Mouse (Mus musculus): ENCODE data around the gene Foxo4. TPM values are rescaled to one million over a fixed set of nuclear protein-coding genes. Genes with fewer than 3 reads are reported as not detected.

The Foxo4 gene
- polyA plus RNA-seq, 1 experiment = 28.9 TPM

- Histone ChIP-seq H3K4me1 (ENCODE audit: control insufficient read depth, insufficient read depth, insufficient read length) (no peaks in the 10 kb centered on the region), H3K36me3 (ENCODE audit: control insufficient read depth, insufficient read depth, low read length) (no peaks in the 10 kb centered on the region), H3K27ac (ENCODE audit: insufficient read depth, low read length) (no peak overlapping the region), H3K27me3 (ENCODE audit: control insufficient read depth, insufficient read depth, low read length) (no peaks in the 10 kb centered on the region), H3K4me3 (ENCODE audit: extremely low read depth, insufficient read depth, insufficient read length) (no peak overlapping the region)
- 77% methylated on average over 2 of the region's 2 CpGs for WGBS
- no peak for TF ChIP-seq CTCF (IDR thresholded peaks at IDR 0.05; ENCODE audit: extremely low read depth, insufficient read depth, insufficient read length, insufficient replicate concordance)
- TF ChIP-seq POLR2A (IDR thresholded peaks at IDR 0.05; ENCODE audit: low read depth, low read length) = no peak
- no peak for DNase-seq (ENCODE audit: low read depth in 1 of 2, low spot score in 2 of 2)
Measured at GRCm38 (mm10) chrX:101304646-101305045, 50.3 kb downstream of the Foxo4 start.

GRCm38 (mm10) chrX:101309299-101309698, 55.0 kb downstream of the Foxo4 start:
- Histone ChIP-seq H3K27me3 (ENCODE audit: control insufficient read depth, insufficient read depth, low read length) (no peaks in the 10 kb centered on the region), H3K27ac (ENCODE audit: insufficient read depth, low read length) (no peak overlapping the region), H3K4me1 (ENCODE audit: control insufficient read depth, insufficient read depth, insufficient read length) (no peaks in the 10 kb centered on the region), H3K4me3 (ENCODE audit: extremely low read depth, insufficient read depth, insufficient read length) (no peak overlapping the region), H3K36me3 (ENCODE audit: control insufficient read depth, insufficient read depth, low read length) (no peaks in the 10 kb centered on the region)
- 91% methylated on average over 5 of the region's 5 CpGs for WGBS
- TF ChIP-seq CTCF (IDR thresholded peaks at IDR 0.05; ENCODE audit: extremely low read depth, insufficient read depth, insufficient read length, insufficient replicate concordance) (no peak), POLR2A (IDR thresholded peaks at IDR 0.05; ENCODE audit: low read depth, low read length) (no peak)
- DNase-seq (ENCODE audit: low read depth in 1 of 2, low spot score in 2 of 2) = no peak

Other genes starting within 250 kb of the Foxo4 start
- not detected in 2 replicates for gene Tex11, start 194.9 kb upstream of the Foxo4 start, polyA plus RNA-seq (2012; rRNA removed)
- 2.1 and 2.6 TPM in 2 replicates for gene Slc7a3, start 168.5 kb upstream of the Foxo4 start, polyA plus RNA-seq (2012; rRNA removed)
- 7.7 and 11.9 TPM in 2 replicates for gene Snx12, start 32.0 kb upstream of the Foxo4 start, polyA plus RNA-seq (2012; rRNA removed)
- 0.65 and 0.99 TPM in 2 replicates for gene Gm614, start 9.5 kb downstream of the Foxo4 start, polyA plus RNA-seq (2012; rRNA removed)
- gene Il2rg, start 13.7 kb downstream of the Foxo4 start, polyA plus RNA-seq (2012; rRNA removed) = 171 and 180 TPM in 2 replicates
- not detected in 2 replicates for gene Gm20489, start 14.5 kb downstream of the Foxo4 start, polyA plus RNA-seq (2012; rRNA removed)
- gene Med12, start 19.5 kb downstream of the Foxo4 start, polyA plus RNA-seq (2012; rRNA removed) = 236 and 243 TPM in 2 replicates
- gene Nlgn3, start 44.6 kb downstream of the Foxo4 start, polyA plus RNA-seq (2012; rRNA removed) = 0.14 and 0.21 TPM in 2 replicates
- gene Gjb1, start 121.8 kb downstream of the Foxo4 start, polyA plus RNA-seq (2012; rRNA removed) = 2.8 and 4.2 TPM in 2 replicates
- 15.9 and 16.3 TPM in 2 replicates for gene Zmym3, start 166.3 kb downstream of the Foxo4 start, polyA plus RNA-seq (2012; rRNA removed)
- 66.2 and 66.3 TPM in 2 replicates for gene Nono, start 174.8 kb downstream of the Foxo4 start, polyA plus RNA-seq (2012; rRNA removed)
- 0.14 and 0.54 TPM in 2 replicates for gene Itgb1bp2, start 194.6 kb downstream of the Foxo4 start, polyA plus RNA-seq (2012; rRNA removed)